Mouse (Mus musculus) frontal cortex, adult (tissue): Measurements from ENCODE around the gene Gfra1.

Experiments
- ATAC-seq: cut with Nextera tagmentation; 2 replicates; pipeline ENCODE4 v1.9.2; 2017; ENCODE audit warnings: mild to moderate bottlenecking, moderate library complexity, mixed read lengths; ENCODE audit not compliant: low TSS enrichment

The Gfra1 gene

DNA sequence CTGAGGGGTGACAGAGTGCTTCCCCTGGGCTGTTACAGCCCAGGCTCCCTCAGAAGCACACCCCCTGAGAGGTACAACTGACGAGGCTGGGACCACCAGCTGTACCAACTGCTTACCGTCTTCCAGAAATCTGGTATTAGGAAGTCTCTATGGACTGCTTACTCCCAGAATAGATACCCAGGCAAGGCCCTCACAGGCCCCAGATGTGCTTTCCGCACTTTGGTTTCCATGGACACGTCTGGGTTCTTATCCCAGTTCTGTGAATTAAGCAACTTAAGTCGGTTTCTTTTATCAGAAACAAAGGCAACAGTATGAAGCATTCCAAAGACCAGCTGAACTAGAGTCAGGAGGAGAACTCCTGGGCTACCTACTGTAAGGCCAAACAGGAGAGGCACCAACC lies 126.4 kb downstream of the Gfra1 start:
- no peak for ATAC-seq

GRCm38 (mm10) chr19:58328014-58328413 lies 127.7 kb downstream of the Gfra1 start:
- ATAC-seq: no peak

DNA sequence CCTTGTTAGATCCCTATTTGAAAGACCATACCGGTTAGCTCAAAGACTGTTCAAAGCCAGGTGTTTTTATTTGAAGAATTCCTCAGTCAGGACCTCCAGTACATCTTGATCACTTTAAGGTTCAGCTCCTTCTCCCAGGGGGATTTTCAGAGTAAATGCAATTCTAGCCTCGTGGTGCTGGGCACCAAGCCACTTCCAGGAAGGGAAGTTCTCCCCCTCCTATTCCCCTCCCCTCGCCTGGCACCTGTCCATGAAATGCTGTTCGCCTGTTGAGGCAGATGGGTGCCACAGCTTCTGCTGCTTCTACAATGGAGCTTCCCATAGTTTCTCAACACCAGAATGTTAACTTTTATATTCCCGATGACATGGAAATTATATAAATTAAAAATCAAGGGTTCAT lies 139.2 kb downstream of the Gfra1 start:
- ATAC-seq: no peak

GRCm38 (mm10) chr19:58315681-58316080 lies 140.0 kb downstream of the Gfra1 start:
- no peak for ATAC-seq

- ATAC-seq: no peak
Measured at GRCm38 (mm10) chr19:58314631-58315030, 141.1 kb downstream of the Gfra1 start.

DNA sequence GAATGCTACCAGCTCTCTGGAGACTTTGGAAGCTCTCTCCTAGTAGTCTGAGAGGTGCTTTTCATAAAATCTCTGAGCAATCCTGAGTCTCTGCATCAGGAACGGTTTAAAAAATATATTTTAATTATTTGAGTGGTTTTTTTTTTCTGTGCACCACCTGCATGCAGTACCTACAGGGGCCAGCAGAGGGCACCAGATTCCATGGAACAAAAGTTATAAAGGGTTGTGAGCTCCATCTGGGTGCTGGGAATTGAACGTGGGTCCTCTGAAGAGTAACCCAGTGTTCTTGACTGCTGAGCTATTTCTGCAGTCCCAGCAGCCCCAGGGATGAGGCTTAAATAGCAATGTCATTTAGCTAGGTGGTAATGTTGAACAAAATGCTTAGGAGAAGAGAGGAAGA lies 141.9 kb downstream of the Gfra1 start:
- ATAC-seq: no peak

DNA sequence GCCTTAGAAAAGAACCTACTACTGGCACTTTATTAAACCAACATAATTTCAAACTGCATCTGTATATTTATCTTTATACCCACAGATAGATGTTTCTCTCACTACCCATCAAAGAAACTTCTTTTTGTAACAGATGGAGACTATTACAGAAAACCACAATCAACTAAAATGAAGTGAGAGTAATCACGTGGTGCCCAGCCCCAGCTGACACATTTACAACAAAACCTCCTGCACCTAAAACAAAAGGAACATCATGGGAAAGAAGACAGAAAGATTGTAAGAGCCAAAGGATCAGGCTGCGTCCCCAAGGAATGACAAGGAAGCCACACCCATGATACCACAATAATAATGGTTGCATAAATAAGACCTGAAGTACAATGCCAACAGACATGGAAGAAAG lies 143.2 kb downstream of the Gfra1 start:
- no peak for ATAC-seq

DNA sequence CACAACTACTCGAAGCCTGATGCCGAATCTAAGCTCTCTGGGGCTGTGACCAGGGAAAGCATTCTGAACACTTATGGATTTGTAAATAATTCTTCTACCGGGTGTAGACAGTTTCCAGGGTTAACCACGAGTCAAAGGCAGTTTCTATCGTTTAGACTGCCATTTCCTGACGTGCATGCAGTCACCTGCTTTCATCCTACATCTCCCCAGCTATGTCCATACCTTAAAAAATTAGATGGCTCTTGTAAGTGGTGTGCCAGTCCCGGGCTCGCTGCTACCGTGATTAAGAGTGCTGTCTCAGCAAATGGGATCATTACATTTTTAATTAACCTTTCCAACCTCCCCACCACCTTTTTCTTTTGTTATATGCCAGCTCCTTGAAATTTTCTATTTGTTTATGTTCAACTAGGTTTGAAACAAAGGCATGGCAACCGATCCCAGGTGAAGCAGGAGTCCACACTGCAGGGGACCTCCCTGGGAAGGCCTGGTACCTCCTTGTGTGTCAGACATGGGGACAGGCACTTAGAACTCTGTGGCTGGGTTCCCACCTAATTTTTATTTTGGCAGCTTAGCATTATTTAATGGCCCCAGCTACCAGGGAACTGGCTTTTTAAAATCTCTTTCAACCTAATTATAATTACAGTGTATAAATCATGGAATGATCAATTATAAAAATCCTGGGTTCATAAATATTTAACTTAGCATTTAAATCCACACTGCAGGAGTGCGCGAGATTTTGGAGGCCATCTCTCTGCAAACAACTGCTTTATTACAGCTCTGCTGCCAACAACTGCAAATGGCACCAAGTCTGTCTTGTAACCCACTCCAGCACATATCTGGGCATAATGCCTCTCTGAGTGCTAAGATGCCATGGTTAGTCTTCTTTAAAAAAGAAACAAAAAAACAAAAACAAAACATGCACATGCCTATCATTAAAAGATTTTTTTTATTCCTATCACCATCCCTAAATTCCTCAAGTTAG lies 145.1 kb downstream of the Gfra1 start:
- no peak for ATAC-seq

GRCm38 (mm10) chr19:58309620-58310275 lies 146.0 kb downstream of the Gfra1 start:
- ATAC-seq: no peak

GRCm38 (mm10) chr19:58301105-58301504 lies 154.6 kb downstream of the Gfra1 start:
- ATAC-seq: no peak

GRCm38 (mm10) chr19:58297926-58298325 lies 157.8 kb downstream of the Gfra1 start:
- ATAC-seq: peak; percentile 78

GRCm38 (mm10) chr19:58296842-58297190 lies 158.9 kb downstream of the Gfra1 start:
- ATAC-seq: no peak

GRCm38 (mm10) chr19:58295986-58296841 lies 159.5 kb downstream of the Gfra1 start:
- peak; percentile 55 for ATAC-seq

GRCm38 (mm10) chr19:58288145-58288544 lies 167.6 kb downstream of the Gfra1 start:
- no peak for ATAC-seq

DNA sequence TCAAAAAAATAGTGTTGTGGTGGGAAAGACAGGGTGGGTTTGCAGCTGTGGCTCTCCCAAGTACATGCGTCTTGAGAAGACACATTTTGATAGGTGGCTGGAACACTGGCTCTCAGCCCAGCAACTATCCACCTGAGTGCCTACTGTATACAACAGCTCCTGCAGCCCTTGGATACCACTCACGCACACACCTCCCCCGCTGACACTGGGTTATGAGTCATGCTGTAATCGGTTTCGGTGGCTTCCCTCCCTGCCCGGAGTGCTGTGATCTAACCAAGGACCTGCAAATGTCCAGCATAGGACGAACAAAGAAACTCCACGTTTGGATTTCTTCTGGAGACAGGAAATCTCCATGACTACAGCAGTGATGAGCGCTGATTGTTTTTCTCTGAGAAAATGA lies 180.4 kb downstream of the Gfra1 start:
- no peak for ATAC-seq

DNA sequence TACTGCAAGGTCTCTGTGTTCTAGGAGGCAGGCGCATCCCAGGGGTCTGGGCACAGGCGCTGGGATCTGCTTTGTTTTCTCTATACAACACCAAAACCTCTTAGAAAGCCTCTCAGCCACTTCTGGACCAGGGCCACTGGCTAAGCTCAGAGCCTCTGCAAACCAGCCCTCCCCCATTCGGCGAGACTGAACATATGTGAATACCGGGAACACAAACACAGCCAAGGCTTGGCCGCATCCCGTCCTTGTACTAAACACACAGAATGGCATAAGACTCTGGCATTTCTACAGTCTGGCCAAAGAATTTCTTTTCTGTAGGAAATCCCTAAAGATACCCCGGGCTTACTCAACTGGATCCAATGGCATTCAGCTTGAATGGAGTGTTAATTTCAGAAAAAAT lies 183.9 kb downstream of the Gfra1 start:
- no peak for ATAC-seq

DNA sequence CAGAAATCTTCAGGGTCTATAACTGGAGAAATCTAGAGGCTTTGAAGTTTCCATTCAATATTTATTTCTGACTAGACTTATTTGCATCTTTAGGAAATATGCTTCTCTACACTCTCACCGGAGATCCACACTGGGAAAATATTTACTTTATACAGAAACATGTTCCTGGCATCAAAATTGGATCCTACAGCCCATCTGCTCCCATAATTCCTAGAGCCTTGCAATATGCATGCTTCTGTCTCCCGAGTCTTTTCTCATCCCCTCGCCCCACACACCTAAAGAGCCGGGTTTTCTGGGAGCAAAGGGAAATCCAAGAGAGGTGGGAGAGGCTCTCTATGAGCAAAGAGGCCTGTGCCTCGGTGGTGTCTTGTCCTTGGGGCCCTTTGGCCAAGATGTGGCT lies 184.9 kb downstream of the Gfra1 start:
- ATAC-seq: no peak

- no peak for ATAC-seq
Measured at GRCm38 (mm10) chr19:58268476-58268875, 187.2 kb downstream of the Gfra1 start.

GRCm38 (mm10) chr19:58266600-58266999 lies 189.1 kb downstream of the Gfra1 start:
- ATAC-seq: no peak

GRCm38 (mm10) chr19:58260934-58261333 lies 194.8 kb downstream of the Gfra1 start:
- no peak for ATAC-seq

DNA sequence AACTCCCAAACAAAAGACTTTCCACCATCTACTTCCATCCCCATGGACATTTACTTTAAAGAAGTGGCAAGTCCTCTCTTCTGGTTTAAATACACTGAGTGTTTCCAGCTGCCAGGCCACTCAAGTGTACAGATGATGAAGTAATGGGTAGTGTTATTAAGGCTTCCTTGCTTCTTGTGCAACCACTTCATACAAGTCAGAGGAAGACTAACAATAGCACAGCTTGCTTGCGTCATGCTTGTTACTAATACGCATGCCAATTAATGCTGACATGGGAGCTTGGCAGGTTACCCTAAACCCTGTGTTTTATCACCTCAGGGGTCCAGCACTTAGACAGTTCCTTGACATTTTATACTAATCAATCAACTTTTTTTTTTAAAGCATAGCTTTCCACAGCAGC lies 196.5 kb downstream of the Gfra1 start:
- no peak for ATAC-seq

DNA sequence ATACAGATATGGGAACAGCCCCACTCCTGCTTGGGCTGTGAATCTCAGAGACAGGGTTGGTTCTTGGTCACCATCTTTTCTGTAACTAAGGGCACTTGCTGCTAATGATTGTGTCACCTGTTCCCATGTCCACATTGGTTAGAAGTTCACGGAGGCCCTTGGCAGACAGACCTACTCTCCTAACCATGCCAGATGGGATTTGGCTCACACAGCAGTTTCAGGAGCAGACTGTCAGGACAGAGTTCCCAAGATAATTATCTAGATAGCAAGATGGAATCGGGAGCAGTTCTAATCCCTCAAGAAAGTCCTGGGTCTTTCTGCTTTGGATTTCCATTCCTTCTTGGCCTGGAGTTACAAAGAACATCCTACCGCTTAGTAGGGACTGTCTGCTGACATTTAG lies 199.2 kb downstream of the Gfra1 start:
- ATAC-seq: no peak
